Mouse (Mus musculus) lung, embryonic 16.5 days (tissue): ENCODE results near the gene Emsy. TPM values are rescaled to one million over a fixed set of nuclear protein-coding genes. Genes with fewer than 3 reads are reported as not detected.

Source experiments
- ATAC-seq: fragments of 200-750 bp; cut with Nextera tagmentation; 2 replicates; pipeline ENCODE4 v1.8.0; 2017; ENCODE audit warnings: low read depth, mild to moderate bottlenecking, moderate library complexity
- H3K27ac ChIP-seq: fragments of 300-500 bp; sonication (generic); 2 replicates; pipeline ENCODE4 v1.5.1; 2014; ENCODE audit warnings: mild to moderate bottlenecking, control low read depth, low read length
- H3K27me3 ChIP-seq: fragments of 300-500 bp; sonication (generic); 2 replicates; pipeline ENCODE4 v1.6.1; 2014; ENCODE audit warnings: low read depth, low read length, mixed read lengths; ENCODE audit not compliant: control insufficient read depth, insufficient read depth
- H3K36me3 ChIP-seq: fragments of 300-500 bp; sonication (generic); 2 replicates; pipeline ENCODE4 v1.6.1; 2014; ENCODE audit warnings: low read length; ENCODE audit not compliant: control insufficient read depth, insufficient read depth
- H3K4me1 ChIP-seq: fragments of 300-500 bp; sonication (generic); replicated peaks from 2 replicates; pipeline ENCODE4 v1.6.1; 2014; ENCODE audit warnings: low read length, mixed read lengths; ENCODE audit not compliant: control insufficient read depth, insufficient read depth
- H3K4me2 ChIP-seq: fragments of 300-500 bp; sonication (generic); 2 replicates; pipeline ENCODE4 v1.6.1; 2014; ENCODE audit warnings: low read depth, low read length, control low read depth
- H3K4me3 ChIP-seq: fragments of 300-500 bp; sonication (generic); 2 replicates; pipeline ENCODE4 v1.5.1; 2014; ENCODE audit warnings: mild to moderate bottlenecking, low read length, control low read depth
- H3K9ac ChIP-seq: fragments of 300-500 bp; sonication (generic); 2 replicates; pipeline ENCODE4 v1.6.1; 2014; ENCODE audit warnings: low read length, control low read depth
- H3K9me3 ChIP-seq: fragments of 300-500 bp; sonication (generic); 2 replicates; pipeline ENCODE4 v1.6.1; 2016; ENCODE audit warnings: low read length; ENCODE audit not compliant: control insufficient read depth
- WGBS: fragments of 180-500 bp; shearing (Covaris S2); extraction: QIAGEN DNeasy Blood & Tissue Kit; methylation state at CpG from one replicate; pipeline ENCODE4 v1.1.7; 2014; 5-methylcytosine and 5-hydroxymethylcytosine counted together
- polyA plus RNA-seq: library from polyadenylated mRNA; unstranded; fragments of >200 nt; fragmentation: Nextera tagmentation; extraction: Ambion mirVana; gene quantifications from 2 replicates; pipeline ENCODE4 v1.2.1, GENCODE M21; 2015

Gene Emsy
- polyA plus RNA-seq, 1 experiment from 2014 or later = 30.4 TPM

DNA sequence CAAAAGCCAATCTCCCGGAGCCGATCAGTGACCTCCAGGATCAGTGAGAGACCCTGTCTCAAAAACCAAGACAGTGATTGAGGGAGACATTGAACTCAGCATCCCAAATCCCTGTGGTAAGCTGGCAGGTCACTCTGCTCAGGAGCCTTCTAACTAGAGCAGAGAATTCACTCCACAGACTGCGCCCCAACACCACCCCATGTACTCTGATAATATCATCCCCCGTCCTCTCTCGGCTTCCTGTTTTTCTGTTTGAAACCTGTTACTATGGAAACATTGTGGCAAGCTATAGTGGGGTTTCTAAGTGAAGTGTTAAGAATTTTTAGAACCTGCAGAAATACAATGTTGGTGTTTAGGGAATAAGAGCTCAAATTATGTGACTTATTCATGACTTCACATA, 37.5 kb upstream of the Emsy start:
- 68% methylated on average over 5 of the region's 5 CpGs for WGBS
- no peaks in the 10 kb centered on the region for H3K9me3 ChIP-seq
- no peak overlapping the region for H3K4me3 ChIP-seq
- no peaks in the 10 kb centered on the region for H3K36me3 ChIP-seq
- H3K27me3 ChIP-seq = no peaks in the 10 kb centered on the region
- no peak overlapping the region for H3K27ac ChIP-seq
- ATAC-seq = no peak
- no peak overlapping the region for H3K9ac ChIP-seq
- no peak overlapping the region for H3K4me2 ChIP-seq
- H3K4me1 ChIP-seq = peaks cover 5% of the 10 kb centered on the region

DNA sequence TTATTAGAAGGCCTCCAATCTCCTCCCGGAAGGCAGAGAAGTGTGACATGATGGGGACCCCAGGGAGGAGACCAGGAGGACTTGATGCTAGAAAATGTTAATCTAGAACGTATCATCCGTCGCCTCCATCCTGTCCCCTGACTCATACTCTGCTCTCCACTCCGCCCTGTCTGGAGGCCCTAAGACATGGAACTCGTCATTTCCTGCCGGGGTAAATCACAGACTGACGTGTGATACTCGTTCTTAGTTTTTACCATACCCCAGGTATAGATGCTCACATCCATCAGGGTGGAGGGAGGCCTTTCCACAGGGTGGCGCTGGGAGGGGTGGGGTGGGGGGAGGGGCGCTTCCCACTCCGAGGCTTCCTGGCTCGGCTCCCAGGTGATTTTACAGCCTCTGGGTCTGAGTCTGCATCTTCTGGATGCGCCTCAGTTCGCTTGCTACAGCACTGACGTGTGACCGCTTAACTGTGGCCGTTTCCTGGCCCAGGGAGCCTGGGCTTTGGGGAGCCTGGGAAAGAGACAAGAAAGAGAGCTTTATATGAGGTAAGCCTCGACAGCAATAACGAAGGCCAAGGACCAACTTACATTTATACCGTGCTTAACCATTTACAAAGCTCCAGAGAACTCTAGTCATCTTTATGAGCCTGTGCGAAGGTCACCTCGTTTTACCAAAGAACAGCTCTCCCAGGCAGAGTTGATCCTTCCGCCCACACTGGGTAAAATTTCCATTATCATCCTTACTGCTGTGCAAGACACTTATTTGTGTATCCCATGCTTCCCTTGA, 36.4 kb upstream of the Emsy start:
- WGBS = 32% methylated on average over 24 of the region's 24 CpGs
- peak; percentile 36; the same call in 1 of the 2 replicates for ATAC-seq
- peaks cover 5% of the 10 kb centered on the region for H3K4me1 ChIP-seq
- peak overlapping the region; percentile 36; the same call in 1 of the 2 replicates for H3K9ac ChIP-seq
- 0 out of 2 replicates have a peak overlapping the region, but pooled peaks have one; percentile 4 for H3K4me3 ChIP-seq
- H3K27ac ChIP-seq = no peak overlapping the region
- no peaks in the 10 kb centered on the region for H3K27me3 ChIP-seq
- H3K9me3 ChIP-seq = no peaks in the 10 kb centered on the region
- peak overlapping the region; percentile 44 for H3K4me2 ChIP-seq
- H3K36me3 ChIP-seq = no peaks in the 10 kb centered on the region

DNA sequence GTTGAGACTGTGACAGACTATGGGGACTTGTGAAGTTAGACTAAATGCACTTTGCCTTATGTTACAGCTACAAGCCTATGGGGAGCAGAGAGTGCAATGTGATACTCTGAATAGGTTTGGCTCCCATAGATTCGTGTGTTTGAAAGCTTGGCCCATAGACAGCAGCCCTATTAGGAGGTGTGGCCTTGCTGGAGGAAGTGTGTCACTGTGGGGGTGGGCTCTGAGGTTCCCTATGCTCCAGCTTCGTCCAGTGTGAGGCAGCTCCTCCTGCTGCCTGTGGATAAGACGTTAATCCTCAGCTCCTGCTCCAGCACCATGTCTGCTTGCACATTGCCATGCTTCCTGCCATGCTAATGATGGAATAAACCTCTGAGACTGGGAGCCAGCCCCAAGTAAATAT, 34.2 kb upstream of the Emsy start:
- Histone ChIP-seq H3K4me1 (peaks cover 7% of the 10 kb centered on the region), H3K9me3 (no peaks in the 10 kb centered on the region), H3K4me3 (no peak overlapping the region), H3K27ac (no peak overlapping the region), H3K4me2 (no peak overlapping the region), H3K27me3 (no peaks in the 10 kb centered on the region), H3K9ac (no peak overlapping the region), H3K36me3 (no peaks in the 10 kb centered on the region)
- ATAC-seq = peak; percentile 68; the same call in 1 of the 2 replicates
- 9% methylated on average over 3 of the region's 3 CpGs for WGBS

DNA sequence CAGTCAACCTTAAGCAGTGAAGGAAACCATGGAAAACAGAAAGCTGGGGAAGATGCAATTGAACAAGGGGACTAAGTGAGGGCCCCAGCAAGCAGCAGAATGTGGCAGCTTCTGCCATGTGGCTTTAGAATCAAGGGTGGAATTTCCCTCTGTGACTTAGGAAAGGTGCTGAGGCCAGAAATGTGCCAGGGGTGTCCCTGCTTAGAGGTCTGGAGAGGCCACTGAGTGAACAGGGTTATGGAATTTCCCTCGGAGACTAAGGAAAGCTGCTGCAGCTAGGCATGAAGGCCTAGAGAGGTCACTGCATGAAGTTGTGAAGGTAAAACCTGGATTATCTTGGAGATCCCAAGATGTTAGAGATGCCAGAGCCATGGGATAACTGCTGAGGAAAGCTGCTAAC, 33.5 kb upstream of the Emsy start:
- Histone ChIP-seq H3K9ac (no peak overlapping the region), H3K4me2 (no peak overlapping the region), H3K36me3 (no peaks in the 10 kb centered on the region), H3K27ac (no peak overlapping the region), H3K4me1 (peaks cover 7% of the 10 kb centered on the region), H3K27me3 (no peaks in the 10 kb centered on the region), H3K9me3 (no peaks in the 10 kb centered on the region), H3K4me3 (no peak overlapping the region)
- ATAC-seq = no peak
- 80% methylated on average over 1 of the region's 1 CpGs for WGBS

DNA sequence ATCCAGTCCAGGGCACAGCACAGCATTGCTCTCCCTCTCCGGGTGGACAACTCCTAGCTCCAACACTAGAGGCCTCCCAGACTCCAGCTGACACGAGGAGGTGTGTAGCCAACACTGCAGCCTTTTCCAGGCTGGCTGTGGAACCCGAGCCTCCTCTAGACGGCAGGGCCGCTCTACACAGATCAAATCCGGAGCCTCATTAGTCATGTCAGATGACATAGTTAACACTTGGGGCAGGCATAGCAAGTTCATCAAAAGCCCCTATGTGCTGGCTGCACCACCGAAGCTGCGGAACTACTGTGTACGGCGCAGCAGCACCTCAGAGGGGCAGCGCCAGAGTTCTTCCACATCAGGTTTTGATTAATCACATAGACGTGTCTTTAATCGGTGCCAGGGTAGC, 29.3 kb upstream of the Emsy start:
- WGBS = 23% methylated on average over 13 of the region's 13 CpGs
- Histone ChIP-seq H3K4me3 (peak overlapping the region; percentile 17; the same call in 1 of the 2 replicates), H3K27me3 (peaks cover 3% of the 10 kb centered on the region; the same call in 1 of the 2 replicates), H3K9me3 (no peaks in the 10 kb centered on the region), H3K27ac (no peak overlapping the region), H3K4me1 (peaks cover 3% of the 10 kb centered on the region; the same call in 1 of the 2 replicates), H3K9ac (no peak overlapping the region), H3K4me2 (peak overlapping the region; percentile 33), H3K36me3 (no peaks in the 10 kb centered on the region)
- peak; percentile 89 for ATAC-seq

DNA sequence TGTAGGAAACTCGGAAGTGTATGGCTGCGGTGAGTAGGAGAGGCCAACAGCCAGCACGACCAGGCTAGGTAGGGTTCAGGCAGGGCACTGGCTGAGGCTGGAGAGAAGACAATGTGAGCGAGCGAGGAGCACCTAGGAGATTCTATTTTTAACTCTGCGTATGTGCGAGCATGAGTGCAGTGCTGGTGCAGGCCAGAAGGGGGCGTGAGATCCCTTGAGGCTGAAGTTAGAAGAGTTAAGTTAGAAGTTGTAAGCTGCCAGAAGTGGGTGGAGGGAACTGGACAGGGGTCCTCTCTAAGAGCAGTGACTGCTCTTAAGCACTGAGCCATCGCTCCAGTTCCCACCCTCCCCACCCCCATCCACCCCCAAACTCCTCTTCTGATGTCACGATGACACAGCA, 26.2 kb upstream of the Emsy start:
- no peaks in the 10 kb centered on the region for H3K9me3 ChIP-seq
- H3K4me2 ChIP-seq = no peak overlapping the region
- WGBS = 84% methylated on average over 10 of the region's 10 CpGs

DNA sequence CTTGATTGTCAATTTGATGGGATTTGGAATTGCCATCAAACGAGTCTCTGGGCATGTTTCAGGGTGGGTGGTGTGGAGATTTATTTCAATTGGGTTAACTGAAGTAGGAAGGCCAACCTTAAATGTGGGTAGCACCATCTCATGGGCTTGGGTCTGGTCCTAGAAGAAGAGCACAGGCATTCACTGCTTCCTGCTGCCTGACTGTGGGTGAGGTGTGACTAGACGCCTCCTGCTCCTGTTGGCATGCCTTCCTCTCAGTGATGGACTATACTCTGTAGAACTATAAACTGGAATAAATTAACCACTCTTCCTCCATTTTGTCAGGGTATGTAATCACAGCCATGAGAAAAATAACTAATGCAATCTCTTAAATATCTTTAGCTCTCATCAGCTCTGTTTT, 24.1 kb upstream of the Emsy start:
- Histone ChIP-seq H3K4me1 (peaks cover 3% of the 10 kb centered on the region; the same call in 1 of the 2 replicates), H3K27ac (no peak overlapping the region), H3K4me3 (no peak overlapping the region), H3K36me3 (no peaks in the 10 kb centered on the region), H3K27me3 (peaks cover 3% of the 10 kb centered on the region; the same call in 1 of the 2 replicates), H3K4me2 (no peak overlapping the region), H3K9me3 (no peaks in the 10 kb centered on the region), H3K9ac (no peak overlapping the region)
- no peak for ATAC-seq
- 63% methylated on average over 2 of the region's 2 CpGs for WGBS

More for the DNA sequence above, 26.2 kb upstream of the Emsy start:
- Histone ChIP-seq H3K4me3 (no peak overlapping the region), H3K27me3 (peaks cover 3% of the 10 kb centered on the region; the same call in 1 of the 2 replicates), H3K9ac (no peak overlapping the region), H3K4me1 (peaks cover 5% of the 10 kb centered on the region; the same call in 1 of the 2 replicates), H3K27ac (no peak overlapping the region), H3K36me3 (no peaks in the 10 kb centered on the region)
- ATAC-seq = no peak

DNA sequence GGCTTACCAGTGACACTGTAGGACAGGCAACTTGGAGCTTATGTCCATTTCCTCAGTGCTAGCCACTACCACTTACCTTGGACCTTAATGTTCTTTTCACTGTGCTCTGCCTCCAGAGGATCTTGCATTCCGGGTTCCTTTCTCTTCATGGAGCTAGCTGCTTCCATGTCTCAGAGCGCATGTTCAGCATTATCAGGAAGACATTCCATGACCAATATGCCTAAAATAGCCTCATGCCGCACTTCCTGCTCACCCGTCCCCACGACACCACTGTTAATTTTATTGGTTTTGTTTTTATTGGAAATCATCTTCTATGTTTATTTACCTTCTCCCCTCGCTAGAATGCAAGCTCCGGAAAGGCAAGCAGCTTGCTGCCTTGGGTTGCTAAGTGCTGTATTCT, 21.9 kb upstream of the Emsy start:
- H3K9ac ChIP-seq = no peak overlapping the region
- ATAC-seq = no peak
- no peak overlapping the region for H3K4me3 ChIP-seq
- H3K4me2 ChIP-seq = peak overlapping the region; percentile 34
- no peaks in the 10 kb centered on the region for H3K9me3 ChIP-seq
- H3K27me3 ChIP-seq = no peaks in the 10 kb centered on the region
- WGBS = 33% methylated on average over 7 of the region's 7 CpGs
- H3K36me3 ChIP-seq = no peaks in the 10 kb centered on the region
- peaks cover 3% of the 10 kb centered on the region; the same call in 1 of the 2 replicates for H3K4me1 ChIP-seq
- no peak overlapping the region for H3K27ac ChIP-seq

DNA sequence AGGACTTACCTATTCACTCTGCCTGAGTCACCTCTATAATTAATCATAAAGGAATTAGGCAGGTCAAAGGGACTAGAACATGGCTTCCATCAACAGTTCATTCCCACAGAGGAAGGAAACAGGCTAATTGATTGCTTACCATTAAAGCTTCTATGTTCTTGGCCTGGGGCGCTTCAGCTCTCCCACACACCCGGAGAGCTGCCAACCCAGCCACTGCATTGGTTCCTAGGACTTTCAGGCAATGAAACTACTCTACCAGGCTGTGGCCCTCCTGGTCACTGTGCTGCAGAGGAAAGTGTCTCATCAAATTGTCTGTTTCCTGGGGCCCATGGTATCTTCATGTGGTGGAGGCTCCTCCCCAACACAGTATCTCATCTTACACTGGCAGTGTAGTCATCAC, 20.9 kb upstream of the Emsy start:
- no peaks in the 10 kb centered on the region for H3K27me3 ChIP-seq
- H3K9ac ChIP-seq = no peak overlapping the region
- no peak overlapping the region for H3K27ac ChIP-seq
- no peak for ATAC-seq
- no peaks in the 10 kb centered on the region for H3K9me3 ChIP-seq
- no peak overlapping the region for H3K4me3 ChIP-seq
- H3K36me3 ChIP-seq = no peaks in the 10 kb centered on the region
- no peak overlapping the region for H3K4me2 ChIP-seq
- peaks cover 6% of the 10 kb centered on the region for H3K4me1 ChIP-seq
- WGBS = 79% methylated on average over 2 of the region's 2 CpGs
